In genomic region chr9:48757650-48758580, GRCm38 (mm10) we compare ENCODE assay signal across 18 mouse cellular contexts.
DNase-seq lines count a peak whose midpoint lies in the region; ATAC-seq and TF ChIP-seq lines count a peak whose summit lies in the region.
"Had no signal": no experiment of that assay in that cellular context is flagged by ENCODE, and none has a peak within 500 bp of the region (broad histone marks: within the 10 kb centered on the region; RNA-seq: fewer than 3 reads in every experiment).

No protein-coding gene starts in this region.

- H3K4me2 ChIP-seq in hindbrain, postnatal 0 days (ENCODE audit: low read depth, low read length) = no peak overlapping the region
- no peak overlapping the region for H3K4me2 ChIP-seq in lung, postnatal 0 days (replicated peaks; ENCODE audit: low read depth, low read length)
- no peak overlapping the region for H3K4me2 ChIP-seq in intestine, postnatal 0 days (replicated peaks; ENCODE audit: low read depth)
- H3K4me2 ChIP-seq in neural tube, embryonic 14.5 days (ENCODE audit: low read depth, low read length) = no peak overlapping the region
- H3K4me2 ChIP-seq: embryonic facial prominence, embryonic 15.5 days; forebrain, embryonic 12.5 days; hindbrain, embryonic 14.5 days; stomach, embryonic 15.5 days had no signal

- H3K4me1 ChIP-seq in hindbrain, embryonic 10.5 days (replicated peaks) = peaks cover 70% of the 10 kb centered on the region
- peaks cover 9% of the 10 kb centered on the region; the same call in 1 of the 2 replicates for H3K4me1 ChIP-seq in hindbrain, postnatal 0 days (ENCODE audit: insufficient read depth, low read length)
- H3K4me1 ChIP-seq in lung, postnatal 0 days (ENCODE audit: insufficient read depth, low read depth, low read length) = peaks cover 55% of the 10 kb centered on the region
- peaks cover 9% of the 10 kb centered on the region; the same call in 1 of the 2 replicates for H3K4me1 ChIP-seq in intestine, postnatal 0 days (replicated peaks; ENCODE audit: control insufficient read depth, insufficient read depth, low read length)
- H3K4me1 ChIP-seq in neural tube, embryonic 14.5 days (ENCODE audit: control insufficient read depth, insufficient read depth, low read length) = peaks cover 30% of the 10 kb centered on the region

- no peak for TF ChIP-seq CTCF in hindbrain, postnatal 0 days (IDR thresholded peaks at IDR 0.05; ENCODE audit: low read depth)
- TF ChIP-seq CTCF in lung, postnatal 0 days (IDR thresholded peaks at IDR 0.05) = no peak
- TF ChIP-seq CTCF in intestine, postnatal 0 days (IDR thresholded peaks at IDR 0.05; ENCODE audit: low read depth) = no peak

- ATAC-seq in hindbrain, postnatal 0 days = no peak
- ATAC-seq in lung, postnatal 0 days = no peak
- peak; percentile 51 for ATAC-seq in intestine, postnatal 0 days
- peak; percentile 45; the same call in 1 of the 2 replicates for ATAC-seq in neural tube, embryonic 14.5 days (ENCODE audit: low read depth)
- ATAC-seq: CD4-positive, CD25-positive, alpha-beta regulatory T cell, adult 4 months had no signal

- TF ChIP-seq EP300 in lung, postnatal 0 days (IDR thresholded peaks at IDR 0.05) = no peak

- no peak for DNase-seq in hindbrain, embryonic 10.5 days (ENCODE audit: low spot score)
- no peak for DNase-seq in hindbrain, postnatal 0 days (ENCODE audit: low spot score)
- no peak for DNase-seq in lung, postnatal 0 days (ENCODE audit: low spot score)
- no peak for DNase-seq in lung, postnatal 36 days
- DNase-seq in kidney, postnatal 4 days = no peak
- DNase-seq: cerebellum, adult 11 months; cerebellum, postnatal 36 days; heart, adult 18-20 months; kidney, postnatal 10 days; retina, postnatal 1 day had no signal

- WGBS in hindbrain, embryonic 10.5 days = 72% methylated on average over 13 of the region's 13 CpGs
- 53% methylated on average over 13 of the region's 13 CpGs for WGBS in hindbrain, postnatal 0 days
- 56% methylated on average over 13 of the region's 13 CpGs for WGBS in lung, postnatal 0 days
- 28% methylated on average over 13 of the region's 13 CpGs for WGBS in intestine, postnatal 0 days
- WGBS in neural tube, embryonic 14.5 days = 10% methylated on average over 13 of the region's 13 CpGs

- peak overlapping the region; percentile 53 for H3K27ac ChIP-seq in hindbrain, embryonic 10.5 days
- no peak overlapping the region; the same call in 1 of the 2 replicates for H3K27ac ChIP-seq in hindbrain, postnatal 0 days
- H3K27ac ChIP-seq in lung, postnatal 0 days (ENCODE audit: low read length) = 0 out of 2 replicates have a peak overlapping the region, but pooled peaks have one; percentile 1
- no peak overlapping the region for H3K27ac ChIP-seq in intestine, postnatal 0 days (ENCODE audit: low read depth, low read length)
- no peak overlapping the region for H3K27ac ChIP-seq in neural tube, embryonic 14.5 days (ENCODE audit: low read depth, low read length)
- H3K27ac ChIP-seq: embryonic facial prominence, embryonic 15.5 days; forebrain, embryonic 12.5 days; hindbrain, embryonic 14.5 days; liver, embryonic 14.5 days; stomach, embryonic 15.5 days had no signal

- peaks cover 19% of the 10 kb centered on the region; the same call in 1 of the 2 replicates for H3K36me3 ChIP-seq in hindbrain, embryonic 10.5 days
- no peaks in the 10 kb centered on the region for H3K36me3 ChIP-seq in hindbrain, postnatal 0 days (ENCODE audit: insufficient read depth, low read length)
- no peaks in the 10 kb centered on the region for H3K36me3 ChIP-seq in lung, postnatal 0 days (ENCODE audit: insufficient read depth, low read length)
- H3K36me3 ChIP-seq in intestine, postnatal 0 days (ENCODE audit: control insufficient read depth, insufficient read depth) = no peaks in the 10 kb centered on the region
- H3K36me3 ChIP-seq in neural tube, embryonic 14.5 days (ENCODE audit: control insufficient read depth, insufficient read depth, low read length) = no peaks in the 10 kb centered on the region
- H3K36me3 ChIP-seq: embryonic facial prominence, embryonic 15.5 days; forebrain, embryonic 12.5 days; stomach, embryonic 15.5 days had no signal

- no peak overlapping the region for H3K4me3 ChIP-seq in hindbrain, embryonic 10.5 days
- no peak overlapping the region for H3K4me3 ChIP-seq in hindbrain, postnatal 0 days (ENCODE audit: low read length)
- H3K4me3 ChIP-seq in lung, postnatal 0 days (ENCODE audit: low read depth, low read length) = no peak overlapping the region
- H3K4me3 ChIP-seq in intestine, postnatal 0 days (ENCODE audit: low read depth, low read length) = no peak overlapping the region
- no peak overlapping the region for H3K4me3 ChIP-seq in neural tube, embryonic 14.5 days (ENCODE audit: low read depth, low read length)
- H3K4me3 ChIP-seq: embryonic facial prominence, embryonic 15.5 days; forebrain, embryonic 12.5 days; stomach, embryonic 15.5 days had no signal

- H3K27me3 ChIP-seq in hindbrain, embryonic 10.5 days (ENCODE audit: insufficient read depth, poor library complexity, severe bottlenecking) = no peaks in the 10 kb centered on the region
- H3K27me3 ChIP-seq in hindbrain, postnatal 0 days (ENCODE audit: insufficient read depth, low read length) = no peaks in the 10 kb centered on the region
- H3K27me3 ChIP-seq in lung, postnatal 0 days (replicated peaks; ENCODE audit: insufficient read depth, low read length) = no peaks in the 10 kb centered on the region
- no peaks in the 10 kb centered on the region for H3K27me3 ChIP-seq in intestine, postnatal 0 days (replicated peaks; ENCODE audit: control insufficient read depth, insufficient read depth, low read length)
- H3K27me3 ChIP-seq in neural tube, embryonic 14.5 days (ENCODE audit: control insufficient read depth, insufficient read depth, low read length) = no peaks in the 10 kb centered on the region
- H3K27me3 ChIP-seq: embryonic facial prominence, embryonic 15.5 days; forebrain, embryonic 12.5 days had no signal

- H3K9me3 ChIP-seq in hindbrain, embryonic 10.5 days = no peaks in the 10 kb centered on the region
- H3K9me3 ChIP-seq in hindbrain, postnatal 0 days (ENCODE audit: low read length) = no peaks in the 10 kb centered on the region
- H3K9me3 ChIP-seq in lung, postnatal 0 days (ENCODE audit: low read length) = no peaks in the 10 kb centered on the region
- no peaks in the 10 kb centered on the region for H3K9me3 ChIP-seq in intestine, postnatal 0 days (ENCODE audit: control insufficient read depth)
- no peaks in the 10 kb centered on the region for H3K9me3 ChIP-seq in neural tube, embryonic 14.5 days (ENCODE audit: control insufficient read depth, low read length)
- H3K9me3 ChIP-seq: embryonic facial prominence, embryonic 15.5 days; forebrain, embryonic 12.5 days; stomach, embryonic 15.5 days had no signal

- no peak overlapping the region for H3K9ac ChIP-seq in hindbrain, postnatal 0 days (replicated peaks; ENCODE audit: low read length)
- H3K9ac ChIP-seq in lung, postnatal 0 days (replicated peaks; ENCODE audit: low read depth) = no peak overlapping the region
- H3K9ac ChIP-seq in intestine, postnatal 0 days (ENCODE audit: low read depth, low read length) = no peak overlapping the region
- no peak overlapping the region for H3K9ac ChIP-seq in neural tube, embryonic 14.5 days (replicated peaks; ENCODE audit: low read depth, low read length)
- H3K9ac ChIP-seq: embryonic facial prominence, embryonic 15.5 days; forebrain, embryonic 12.5 days; hindbrain, embryonic 14.5 days; liver, embryonic 14.5 days; stomach, embryonic 15.5 days had no signal

Comparison
In these comparisons a context has a peak if more than half of its experiments do, and no peak if none do; other contexts are left out.
1. H3K27ac ChIP-seq: peak in hindbrain, embryonic 10.5 days (single experiment) and lung, postnatal 0 days (single experiment); none in hindbrain, postnatal 0 days (single experiment), intestine, postnatal 0 days (single experiment) and neural tube, embryonic 14.5 days (single experiment).
2. ATAC-seq: peak in intestine, postnatal 0 days (single experiment) and neural tube, embryonic 14.5 days (single experiment); none in hindbrain, postnatal 0 days (single experiment) and lung, postnatal 0 days (single experiment).